Mouse (Mus musculus) bone marrow, adult 2 months (tissue): ENCODE measurements around the gene H2-Oa. TPM values are rescaled to one million over a fixed set of nuclear protein-coding genes. Genes with fewer than 3 reads are reported as not detected.
"Not testable (repeated sequence)": the region's sequence is repeated elsewhere in the genome, so short reads cannot be mapped to it uniquely, and the experiment has no call there.

Experiments
- H3K27ac ChIP-seq: fragments of 200-500 bp; 2 replicates; pipeline ENCODE4 v1.5.1; 2012; ENCODE audit warnings: low read depth, mild to moderate bottlenecking, control low read depth, inconsistent platforms, low read length; ENCODE audit not compliant: control insufficient read depth, poor library complexity, insufficient read depth
- H3K4me1 ChIP-seq: fragments of 200-500 bp; 2 replicates; pipeline ENCODE4 v1.6.1; 2011; ENCODE audit warnings: low read length; ENCODE audit not compliant: control insufficient read depth, insufficient read depth
- H3K4me3 ChIP-seq: fragments of 200-500 bp; replicated peaks from 2 replicates; pipeline ENCODE3; 2011; ENCODE audit warnings: mild to moderate bottlenecking, low read depth, low read length, control low read depth; ENCODE audit not compliant: control insufficient read depth
- CTCF ChIP-seq: fragments of 200-500 bp; IDR thresholded peaks from 2 replicates; pipeline ENCODE4 v1.5.1; 2011; ENCODE audit warnings: low read length, control low read depth; ENCODE audit not compliant: control insufficient read depth, insufficient read depth
- POLR2A ChIP-seq: fragments of 200-500 bp; IDR thresholded peaks from 2 replicates; pipeline ENCODE4 v1.6.1; 2011; ENCODE audit warnings: low read depth, mild to moderate bottlenecking, control low read depth, low read length, borderline replicate concordance; ENCODE audit not compliant: control insufficient read depth
- WGBS: fragments of 180-500 bp; shearing (Covaris S2); methylation state at CpG from one replicate; pipeline ENCODE4 v1.1.7; 2018; 5-methylcytosine and 5-hydroxymethylcytosine counted together
- polyA plus RNA-seq: library from polyadenylated mRNA; stranded (reverse); fragments of >200 nt; gene quantifications from 2 replicates; pipeline ENCODE4 v1.2.4, GENCODE M21; 2011; ENCODE audit warnings: low replicate concordance; ENCODE audit not compliant: missing spikeins, insufficient read depth, insufficient read length

The H2-Oa gene
- polyA plus RNA-seq, 1 experiment, result 6.3 TPM

- no peak overlapping the region for H3K4me3 ChIP-seq
- H3K4me1 ChIP-seq, result peaks cover 9% of the 10 kb centered on the region
- H3K27ac ChIP-seq, result no peak overlapping the region
- TF ChIP-seq POLR2A (no peak), CTCF (no peak)
- WGBS, result 95% methylated on average over 7 of the region's 7 CpGs
These were observed 46.5 kb downstream of the H2-Oa start for GRCm38 (mm10) chr17:34138655-34139054.

GRCm38 (mm10) chr17:34139416-34139815, 47.3 kb downstream of the H2-Oa start:
- no peak overlapping the region for H3K4me3 ChIP-seq
- 78% methylated on average over 16 of the region's 16 CpGs for WGBS

GRCm38 (mm10) chr17:34140240-34140639, 48.1 kb downstream of the H2-Oa start:
- Histone ChIP-seq H3K4me3 (no peak overlapping the region), H3K27ac (no peak overlapping the region), H3K4me1 (peaks cover 12% of the 10 kb centered on the region)
- WGBS, result 64% methylated on average over 5 of the region's 5 CpGs
- TF ChIP-seq POLR2A (no peak), CTCF (no peak)

More at GRCm38 (mm10) chr17:34139416-34139815, 47.3 kb downstream of the H2-Oa start:
- Histone ChIP-seq H3K27ac (no peak overlapping the region), H3K4me1 (peaks cover 11% of the 10 kb centered on the region)
- TF ChIP-seq POLR2A (no peak), CTCF (no peak)

GRCm38 (mm10) chr17:34141448-34141847, 49.3 kb downstream of the H2-Oa start:
- TF ChIP-seq CTCF (no peak), POLR2A (no peak)
- no peak overlapping the region for H3K27ac ChIP-seq
- H3K4me1 ChIP-seq, result peaks cover 11% of the 10 kb centered on the region
- no peak overlapping the region for H3K4me3 ChIP-seq
- 25% methylated on average over 4 of the region's 4 CpGs for WGBS

GRCm38 (mm10) chr17:34142456-34143010, 50.4 kb downstream of the H2-Oa start:
- peak overlapping the region; percentile 78 for H3K27ac ChIP-seq
- no peak for TF ChIP-seq CTCF
- TF ChIP-seq POLR2A, result no peak
- H3K4me1 ChIP-seq, result peaks cover 11% of the 10 kb centered on the region
- WGBS, result 17% methylated on average over 7 of the region's 7 CpGs
- no peak overlapping the region for H3K4me3 ChIP-seq

- TF ChIP-seq CTCF (no peak), POLR2A (no peak)
- Histone ChIP-seq H3K4me1 (peaks cover 12% of the 10 kb centered on the region), H3K27ac (peak within 1 kb of the TSS; percentile 78), H3K4me3 (peak within 1 kb of the TSS; percentile 50)
- WGBS, result 1% methylated on average over 7 of the region's 7 CpGs
These were observed 50.9 kb downstream of the H2-Oa start, which contains the start of gene H2-DMb2 for GRCm38 (mm10) chr17:34143033-34143432. Gene H2-DMb2 (plus strand): TSS chr17:34143307.

- TF ChIP-seq CTCF (no peak), POLR2A (no peak)
- peaks cover 12% of the 10 kb centered on the region for H3K4me1 ChIP-seq
- H3K27ac ChIP-seq, result peak overlapping the region; percentile 78
- peak overlapping the region; percentile 50 for H3K4me3 ChIP-seq
- 1% methylated on average over 5 of the region's 5 CpGs for WGBS
These were observed 51.3 kb downstream of the H2-Oa start for GRCm38 (mm10) chr17:34143461-34143860.

GRCm38 (mm10) chr17:34144221-34144620, 52.1 kb downstream of the H2-Oa start:
- Histone ChIP-seq H3K4me1 (peaks cover 12% of the 10 kb centered on the region), H3K27ac (peak overlapping the region; percentile 29; the same call in 1 of the 2 replicates)
- 73% methylated on average over 4 of the region's 4 CpGs for WGBS
- H3K4me3 ChIP-seq, result not testable (repeated sequence)

Other genes with a start within 250 kb of the H2-Oa start
- gene Cd320, start 249.2 kb upstream of the H2-Oa start, polyA plus RNA-seq, result 2.8 and 4.6 TPM in 2 replicates
- gene Gm7029, start 218.5 kb upstream of the H2-Oa start, polyA plus RNA-seq, result not detected in 2 replicates
- gene Kifc1, start 201.7 kb upstream of the H2-Oa start, polyA plus RNA-seq, result 358 and 477 TPM in 2 replicates
- gene Platr17, start 187.2 kb upstream of the H2-Oa start, polyA plus RNA-seq, result 1.2 and 1.9 TPM in 2 replicates
- gene Daxx, start 182.9 kb upstream of the H2-Oa start, polyA plus RNA-seq, result 26.4 and 42.3 TPM in 2 replicates
- 75.8 and 87.3 TPM in 2 replicates for gene Tapbp, start 176.4 kb upstream of the H2-Oa start, polyA plus RNA-seq
- gene Zbtb22, start 176.4 kb upstream of the H2-Oa start, polyA plus RNA-seq, result 21.2 and 26.3 TPM in 2 replicates
- gene Rgl2, start 162.8 kb upstream of the H2-Oa start, polyA plus RNA-seq, result 91.8 and 173 TPM in 2 replicates
- 75.9 and 89.6 TPM in 2 replicates for gene Pfdn6, start 152.0 kb upstream of the H2-Oa start, polyA plus RNA-seq
- gene Wdr46, start 151.7 kb upstream of the H2-Oa start, polyA plus RNA-seq, result 20.4 and 21.4 TPM in 2 replicates
- 1.9 and 4.1 TPM in 2 replicates for gene B3galt4, start 140.9 kb upstream of the H2-Oa start, polyA plus RNA-seq
- 13.7 and 23.1 TPM in 2 replicates for gene Vps52, start 136.5 kb upstream of the H2-Oa start, polyA plus RNA-seq
- gene Rps18, start 136.3 kb upstream of the H2-Oa start, polyA plus RNA-seq, result 1,108 and 1,335 TPM in 2 replicates
- 698 and 1,240 TPM in 2 replicates for gene H2-K1, start 92.0 kb upstream of the H2-Oa start, polyA plus RNA-seq
- 9.0 and 35.7 TPM in 2 replicates for gene Ring1, start 67.7 kb upstream of the H2-Oa start, polyA plus RNA-seq
- 120 and 165 TPM in 2 replicates for gene H2-Ke6, start 64.3 kb upstream of the H2-Oa start, polyA plus RNA-seq
- 51.4 and 84.6 TPM in 2 replicates for gene Slc39a7, start 60.7 kb upstream of the H2-Oa start, polyA plus RNA-seq
- 36.0 and 70.9 TPM in 2 replicates for gene Rxrb, start 60.5 kb upstream of the H2-Oa start, polyA plus RNA-seq
- 10.7 and 12.6 TPM in 2 replicates for gene Col11a2, start 52.9 kb upstream of the H2-Oa start, polyA plus RNA-seq
- gene H2-DMa, start 27.2 kb downstream of the H2-Oa start, polyA plus RNA-seq, result 14.2 and 38.5 TPM in 2 replicates
- gene Brd2, start 30.3 kb downstream of the H2-Oa start, polyA plus RNA-seq, result 118 and 172 TPM in 2 replicates
- 24.3 and 38.9 TPM in 2 replicates for gene H2-DMb2, start 51.0 kb downstream of the H2-Oa start, polyA plus RNA-seq
- 42.1 and 59.8 TPM in 2 replicates for gene H2-DMb1, start 60.7 kb downstream of the H2-Oa start, polyA plus RNA-seq
- 34.1 and 55.9 TPM in 2 replicates for gene Tap1, start 95.2 kb downstream of the H2-Oa start, polyA plus RNA-seq
- gene Psmb9, start 95.4 kb downstream of the H2-Oa start, polyA plus RNA-seq, result 111 and 156 TPM in 2 replicates
- gene Psmb8, start 105.4 kb downstream of the H2-Oa start, polyA plus RNA-seq, result 35.3 and 68.8 TPM in 2 replicates
- gene Tap2, start 111.2 kb downstream of the H2-Oa start, polyA plus RNA-seq, result 50.7 and 54.8 TPM in 2 replicates
- 30.9 and 72.2 TPM in 2 replicates for gene H2-Ob, start 146.6 kb downstream of the H2-Oa start, polyA plus RNA-seq
- 73.7 and 175 TPM in 2 replicates for gene H2-Ab1, start 165.3 kb downstream of the H2-Oa start, polyA plus RNA-seq
- 65.0 and 143 TPM in 2 replicates for gene H2-Aa, start 195.5 kb downstream of the H2-Oa start, polyA plus RNA-seq
- 32.6 and 82.7 TPM in 2 replicates for gene H2-Eb1, start 213.5 kb downstream of the H2-Oa start, polyA plus RNA-seq
- gene H2-Eb2, start 233.3 kb downstream of the H2-Oa start, polyA plus RNA-seq, result 0.29 and 0.60 TPM in 2 replicates